Mouse (Mus musculus) myocyte (in vitro differentiated cells): ENCODE measurements around the gene Bcar1. TPM values are rescaled to one million over a fixed set of nuclear protein-coding genes. Genes with fewer than 3 reads are reported as not detected.

Experiments used
- H3K27me3 ChIP-seq: one replicate; pipeline ENCODE4 v1.6.1; 2011; ENCODE audit not compliant: control insufficient read depth, insufficient read depth, insufficient read length
- H3K36me3 ChIP-seq: one replicate; pipeline ENCODE4 v1.6.1; 2011; ENCODE audit not compliant: control insufficient read depth, insufficient read depth
- H3K4me2 ChIP-seq: one replicate; pipeline ENCODE4 v1.6.1; 2011; ENCODE audit warnings: low read depth, control low read depth
- H3K4me3 ChIP-seq: one replicate; pipeline ENCODE4 v1.5.1; 2011; ENCODE audit warnings: mild to moderate bottlenecking, control low read depth, moderate library complexity
- H3K79me2 ChIP-seq: one replicate; pipeline ENCODE4 v1.6.1; 2011; ENCODE audit not compliant: control insufficient read depth, insufficient read depth
- H3ac ChIP-seq: one replicate; pipeline ENCODE4 v1.6.1; 2011; ENCODE audit not compliant: control insufficient read depth, insufficient read length
- CEBPB ChIP-seq: IDR thresholded peaks from 2 replicates; pipeline ENCODE4 v1.6.1; 2011; ENCODE audit warnings: mild to moderate bottlenecking, moderate library complexity; ENCODE audit not compliant: poor library complexity, insufficient read depth, severe bottlenecking
- E2F4 ChIP-seq: IDR thresholded peaks from one replicate; pipeline ENCODE4 v1.6.1; 2011; ENCODE audit warnings: mild to moderate bottlenecking, control low read depth, moderate library complexity; ENCODE audit not compliant: insufficient read depth
- MAX ChIP-seq: IDR thresholded peaks from one replicate; pipeline ENCODE4 v1.6.1; 2011; ENCODE audit warnings: low read depth, mild to moderate bottlenecking, control low read depth
- MYOD1 ChIP-seq, 3 experiments: IDR thresholded peaks; one replicate each; pipeline ENCODE4 v1.6.1; 2011; ENCODE audit warnings: control low read depth in 2 of 3, low read depth in 2 of 3, mild to moderate bottlenecking in 2 of 3, moderate library complexity in 1 of 3; ENCODE audit not compliant: insufficient read length in 2 of 3, control insufficient read depth in 1 of 3
- MYOG ChIP-seq, 3 experiments: IDR thresholded peaks; one replicate each; pipeline ENCODE4 v1.6.1; 2011; ENCODE audit warnings: control low read depth in 2 of 3, low read depth in 2 of 3, mild to moderate bottlenecking in 2 of 3; ENCODE audit not compliant: insufficient read length in 2 of 3, control insufficient read depth in 1 of 3, insufficient read depth in 1 of 3
- POLR2A ChIP-seq: IDR thresholded peaks from one replicate; pipeline ENCODE4 v1.6.1; 2011; ENCODE audit warnings: low read depth, mild to moderate bottlenecking, control low read depth, moderate library complexity; ENCODE audit not compliant: insufficient read length
- POLR2AphosphoS2 ChIP-seq: IDR thresholded peaks from one replicate; pipeline ENCODE4 v1.6.1; 2011; ENCODE audit warnings: low read depth, control low read depth; ENCODE audit not compliant: insufficient read length
- REST ChIP-seq: IDR thresholded peaks from one replicate; pipeline ENCODE4 v1.6.1; 2011; ENCODE audit warnings: mild to moderate bottlenecking, control low read depth, moderate library complexity; ENCODE audit not compliant: insufficient read depth, insufficient read length
- SRF ChIP-seq: IDR thresholded peaks from one replicate; pipeline ENCODE4 v1.6.1; 2011; ENCODE audit warnings: low read depth; ENCODE audit not compliant: control insufficient read depth, insufficient read length
- TCF12 ChIP-seq: IDR thresholded peaks from one replicate; pipeline ENCODE4 v1.6.1; 2011; ENCODE audit warnings: mild to moderate bottlenecking, control low read depth; ENCODE audit not compliant: poor library complexity, insufficient read depth, severe bottlenecking
- TCF3 ChIP-seq: IDR thresholded peaks from one replicate; pipeline ENCODE4 v1.6.1; 2011; ENCODE audit warnings: low read depth, control low read depth; ENCODE audit not compliant: insufficient read length
- USF1 ChIP-seq: IDR thresholded peaks from one replicate; pipeline ENCODE4 v1.6.1; 2011; ENCODE audit warnings: low read depth, mild to moderate bottlenecking, control low read depth, moderate library complexity
- polyA plus RNA-seq: library from polyadenylated mRNA; unstranded; fragments of >200 nt; fragmentation: generic; extraction: Trizol; gene quantifications from one replicate; pipeline ENCODE4 v1.2.1, GENCODE M21; 2012; ENCODE audit warnings: missing spikeins

The Bcar1 gene
- polyA plus RNA-seq, 1 experiment = 81.9 TPM

DNA sequence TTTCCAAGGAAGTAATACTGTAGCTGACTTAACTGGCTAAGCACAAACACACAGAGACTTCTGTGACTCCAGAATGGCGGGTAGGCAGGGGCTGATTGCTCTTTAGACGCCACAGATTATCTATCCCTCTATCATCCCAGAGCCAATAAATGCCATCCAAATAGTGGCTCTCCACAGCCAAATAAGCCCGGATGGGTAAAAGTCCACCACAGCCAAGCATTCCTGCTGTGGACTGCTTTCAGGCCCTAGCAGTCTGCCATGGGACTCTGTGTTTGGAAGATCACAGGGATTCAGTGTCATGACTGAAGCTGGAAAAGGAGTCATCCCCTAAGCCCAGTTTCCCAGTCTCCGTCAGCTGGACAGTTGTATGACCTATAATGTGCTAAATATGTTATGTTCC, 16.1 kb downstream of the Bcar1 start:
- Histone ChIP-seq H3K36me3 (peaks cover 12% of the 10 kb centered on the region), H3K27me3 (no peaks in the 10 kb centered on the region), H3K4me2 (peak overlapping the region; percentile 99), H3K4me3 (peak overlapping the region; percentile 9), H3K79me2 (peaks cover 95% of the 10 kb centered on the region), H3ac (no peak overlapping the region)
- TF ChIP-seq MYOG (IDR thresholded peaks at IDR 0.05; ENCODE audit: control insufficient read depth in 1 of 3, insufficient read depth in 1 of 3, insufficient read length in 2 of 3, low read depth in 2 of 3) (no peak), CEBPB (no peak)

DNA sequence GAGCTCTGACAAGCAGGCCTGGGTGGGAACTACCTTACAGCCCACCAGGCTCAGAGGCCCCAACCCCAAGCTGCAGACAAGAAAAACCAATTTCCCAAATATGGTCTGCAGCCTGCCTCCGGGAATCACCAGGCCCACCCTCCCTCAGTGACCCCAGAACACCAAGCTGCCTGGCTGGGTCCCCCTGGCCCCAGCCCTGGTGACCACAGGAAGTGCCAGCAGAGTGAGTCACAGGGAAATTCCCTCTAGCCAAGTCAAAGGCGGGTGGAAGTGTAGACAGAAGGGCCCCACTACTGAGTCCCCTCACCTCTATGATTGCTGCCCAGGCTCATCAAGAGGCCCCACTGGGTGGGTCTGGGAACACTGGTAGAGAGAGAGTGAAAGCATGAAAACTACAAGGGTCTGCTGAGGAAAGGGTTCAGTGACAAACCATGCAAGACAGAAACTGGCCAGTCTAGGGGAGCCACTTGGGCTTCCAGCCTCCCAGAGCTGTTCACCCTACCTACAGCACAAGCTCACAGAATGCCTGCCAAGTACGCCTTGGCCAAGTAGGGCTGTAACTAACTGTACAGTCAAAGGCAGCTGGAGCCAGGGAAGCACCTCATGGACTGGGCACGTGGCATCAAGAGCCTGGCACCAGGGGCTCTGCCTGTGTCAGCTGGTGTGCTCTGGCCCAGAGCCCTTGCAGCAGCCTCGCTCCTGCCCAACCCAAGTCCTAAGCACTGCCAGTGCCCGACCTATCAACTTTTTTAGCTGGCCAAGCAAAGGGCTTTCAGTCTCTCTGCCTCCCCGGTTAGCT, 17.3 kb downstream of the Bcar1 start:
- Histone ChIP-seq H3K4me2 (peak overlapping the region; percentile 99), H3ac (no peak overlapping the region), H3K4me3 (peak overlapping the region; percentile 9), H3K36me3 (peaks cover 12% of the 10 kb centered on the region), H3K79me2 (peaks cover 97% of the 10 kb centered on the region), H3K27me3 (no peaks in the 10 kb centered on the region)
- TF ChIP-seq MAX (peak; percentile 56), MYOG (IDR thresholded peaks at IDR 0.05; ENCODE audit: control insufficient read depth in 1 of 3, insufficient read depth in 1 of 3, insufficient read length in 2 of 3, low read depth in 2 of 3) (peak; percentile 79 to 99 (median 95)), E2F4 (no peak), CEBPB (no peak), REST (no peak), USF1 (peak; percentile 90), MYOD1 (IDR thresholded peaks at IDR 0.05; ENCODE audit: control insufficient read depth in 1 of 3, insufficient read length in 2 of 3, low read depth in 2 of 3) (peak in 2 of 3 experiments; percentile 93 to 95), SRF (peak; percentile 97), POLR2A (peak; percentile 47), TCF3 (peak; percentile 34), TCF12 (peak; percentile 60), POLR2AphosphoS2 (peak; percentile 52)

DNA sequence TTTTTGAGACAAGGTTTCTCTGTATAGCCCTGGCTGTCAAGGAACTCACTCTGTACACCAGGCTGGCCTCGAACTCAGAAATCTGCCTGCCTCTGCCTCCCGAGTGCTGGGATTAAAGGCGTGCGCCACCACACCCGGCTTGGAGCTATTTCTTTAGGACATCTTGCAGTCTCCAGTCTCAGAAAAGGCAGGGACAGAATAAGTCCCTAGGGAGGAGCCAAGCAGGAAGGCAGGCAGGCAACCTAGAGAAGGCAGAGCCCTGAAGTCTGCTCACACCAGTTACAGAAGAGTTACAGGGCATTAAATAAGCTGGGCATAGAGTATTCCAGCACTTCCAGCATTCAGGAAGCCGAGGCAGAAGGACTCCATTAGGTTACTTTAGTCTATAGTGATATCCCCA, 18.3 kb downstream of the Bcar1 start:
- H3ac ChIP-seq = no peak overlapping the region
- peaks cover 16% of the 10 kb centered on the region for H3K36me3 ChIP-seq
- H3K27me3 ChIP-seq = no peaks in the 10 kb centered on the region

DNA sequence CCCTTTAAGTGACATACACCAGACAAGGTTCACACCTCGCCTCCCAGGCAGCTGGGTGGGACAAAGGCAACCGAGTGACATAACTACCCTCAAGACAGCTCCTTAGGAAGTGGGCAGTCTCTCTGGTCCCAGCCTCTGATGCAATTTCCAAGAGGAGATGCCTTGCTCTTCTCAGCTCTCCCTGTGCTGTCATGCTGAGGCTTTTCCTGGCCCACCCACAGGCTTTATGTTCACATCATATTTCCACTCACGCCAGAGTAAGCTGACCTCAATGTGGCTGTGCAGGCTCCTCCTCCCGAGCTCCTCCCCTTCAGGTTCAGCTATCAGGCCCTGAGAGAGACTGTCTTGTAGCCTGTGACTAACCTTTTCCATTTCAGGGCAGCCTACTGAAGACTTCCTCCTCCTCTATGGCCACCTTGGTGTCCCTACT, 23.5 kb downstream of the Bcar1 start:
- TF ChIP-seq POLR2AphosphoS2 = peak; percentile 14
- peak; percentile 88 for TF ChIP-seq CEBPB
- TF ChIP-seq MAX = no peak
- Histone ChIP-seq H3K4me3 (no peak overlapping the region), H3K79me2 (peaks cover 82% of the 10 kb centered on the region), H3K4me2 (peak overlapping the region; percentile 32), H3ac (no peak overlapping the region), H3K36me3 (peaks cover 18% of the 10 kb centered on the region), H3K27me3 (no peaks in the 10 kb centered on the region)

More for the DNA sequence above, 18.3 kb downstream of the Bcar1 start:
- Histone ChIP-seq H3K79me2 (peaks cover 97% of the 10 kb centered on the region), H3K4me3 (no peak overlapping the region), H3K4me2 (peak overlapping the region; percentile 99)
- TF ChIP-seq TCF12 (no peak), USF1 (no peak)

DNA sequence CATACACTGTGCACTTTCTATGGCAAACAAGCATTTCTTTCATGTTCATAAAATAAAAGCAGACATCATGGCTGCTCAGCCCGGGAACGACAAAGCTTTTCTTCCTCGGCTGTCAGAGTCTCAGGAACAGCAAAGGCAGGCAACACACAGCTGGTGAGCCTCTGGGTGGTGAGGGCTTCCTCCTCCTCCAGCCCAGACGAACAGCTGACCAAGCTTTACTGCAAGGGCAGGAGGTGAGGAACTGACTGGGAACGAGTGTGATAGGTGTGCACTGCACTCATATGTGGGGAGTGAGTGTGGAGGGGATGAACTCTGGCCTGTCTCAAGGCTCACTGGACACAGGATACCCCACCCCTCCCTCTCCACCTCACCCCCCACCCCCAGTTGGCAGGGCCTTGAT, 24.7 kb downstream of the Bcar1 start:
- no peak overlapping the region for H3K4me3 ChIP-seq
- peaks cover 77% of the 10 kb centered on the region for H3K79me2 ChIP-seq
- peak in 2 of 3 experiments; percentile 63 to 78 for TF ChIP-seq MYOG (IDR thresholded peaks at IDR 0.05; ENCODE audit: control insufficient read depth in 1 of 3, insufficient read depth in 1 of 3, insufficient read length in 2 of 3, low read depth in 2 of 3)
- TF ChIP-seq MYOD1 (IDR thresholded peaks at IDR 0.05; ENCODE audit: control insufficient read depth in 1 of 3, insufficient read length in 2 of 3, low read depth in 2 of 3) = peak in 2 of 3 experiments; percentile 70 to 81
- peak; percentile 47 for TF ChIP-seq POLR2AphosphoS2
- TF ChIP-seq SRF = no peak
- H3K36me3 ChIP-seq = peaks cover 22% of the 10 kb centered on the region
- no peak overlapping the region for H3K4me2 ChIP-seq
- H3ac ChIP-seq = no peak overlapping the region
- H3K27me3 ChIP-seq = no peaks in the 10 kb centered on the region

DNA sequence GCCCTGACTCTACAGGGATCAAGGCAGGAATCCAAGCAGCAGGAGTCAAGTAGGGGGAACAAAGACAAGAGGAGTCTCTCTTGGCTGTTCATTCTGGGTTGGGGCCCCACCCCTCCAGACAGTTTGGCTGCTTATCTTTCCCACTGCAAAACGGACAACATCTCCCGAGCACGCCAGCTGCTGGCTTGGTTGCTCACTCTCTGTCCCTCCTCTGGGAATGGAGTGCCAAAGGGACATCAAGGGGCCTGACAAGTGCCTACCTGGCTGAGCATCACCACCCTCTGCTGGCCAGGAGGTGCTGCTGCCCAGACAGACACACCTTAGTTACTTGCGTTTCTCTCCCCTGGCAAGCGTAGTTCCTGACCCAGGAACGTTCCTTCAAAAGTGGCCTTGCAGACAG, 25.7 kb downstream of the Bcar1 start:
- H3K4me3 ChIP-seq = no peak overlapping the region
- H3ac ChIP-seq = no peak overlapping the region
- peaks cover 66% of the 10 kb centered on the region for H3K79me2 ChIP-seq
- peak overlapping the region; percentile 75 for H3K4me2 ChIP-seq
- H3K27me3 ChIP-seq = no peaks in the 10 kb centered on the region
- TF ChIP-seq CEBPB (no peak), MYOG (IDR thresholded peaks at IDR 0.05; ENCODE audit: control insufficient read depth in 1 of 3, insufficient read depth in 1 of 3, insufficient read length in 2 of 3, low read depth in 2 of 3) (peak in 1 of 3 experiments; percentile 52), MYOD1 (IDR thresholded peaks at IDR 0.05; ENCODE audit: control insufficient read depth in 1 of 3, insufficient read length in 2 of 3, low read depth in 2 of 3) (peak in 2 of 3 experiments; percentile 44 to 64)
- peaks cover 17% of the 10 kb centered on the region for H3K36me3 ChIP-seq
